Mouse (Mus musculus) megakaryocyte, embryonic 14.5 days (primary cell): Measurements from ENCODE around the gene Upp2. TPM values are rescaled to one million over a fixed set of nuclear protein-coding genes. Genes with fewer than 3 reads are reported as not detected.

Experiments used
- H3K27me3 ChIP-seq: replicated peaks from 2 replicates; pipeline ENCODE3; 2012; ENCODE audit warnings: inconsistent platforms
- H3K36me3 ChIP-seq: replicated peaks from 2 replicates; pipeline ENCODE3; 2012; ENCODE audit warnings: low read length, inconsistent platforms, mixed read lengths
- H3K4me1 ChIP-seq: 2 replicates; pipeline ENCODE4 v1.6.1; 2012; ENCODE audit warnings: inconsistent platforms
- H3K4me3 ChIP-seq: replicated peaks from 2 replicates; pipeline ENCODE3; 2012; ENCODE audit warnings: moderate library complexity, mild to moderate bottlenecking, inconsistent platforms
- H3K9me3 ChIP-seq: 2 replicates; pipeline ENCODE4 v1.6.1; 2012; ENCODE audit warnings: inconsistent platforms
- FLI1 ChIP-seq: IDR thresholded peaks from 2 replicates; pipeline ENCODE4 v1.6.1; 2012; ENCODE audit warnings: low read length, inconsistent platforms, mixed read lengths
- GATA1 ChIP-seq: IDR thresholded peaks from 3 replicates; pipeline ENCODE4 v1.6.1; 2012; ENCODE audit warnings: mixed read lengths, low read length, inconsistent platforms, borderline replicate concordance
- polyA plus RNA-seq: library from polyadenylated mRNA; stranded (reverse); fragments of >175 nt; gene quantifications from 2 replicates; pipeline ENCODE4 v1.2.3, GENCODE M21; 2012; ENCODE audit warnings: low replicate concordance; ENCODE audit not compliant: insufficient read depth

Upp2 gene
- polyA plus RNA-seq, 1 experiment = not detected

- H3K27me3 ChIP-seq = no peaks in the 10 kb centered on the region
- TF ChIP-seq FLI1 (no peak), GATA1 (no peak)
- no peaks in the 10 kb centered on the region for H3K4me1 ChIP-seq
- no peaks in the 10 kb centered on the region for H3K9me3 ChIP-seq
- H3K4me3 ChIP-seq = no peak overlapping the region
- H3K36me3 ChIP-seq = no peaks in the 10 kb centered on the region
These were observed 96.5 kb downstream of the Upp2 start for GRCm38 (mm10) chr2:58663404-58664120.

GRCm38 (mm10) chr2:58665081-58665814 lies 98.2 kb downstream of the Upp2 start:
- Histone ChIP-seq H3K27me3 (no peaks in the 10 kb centered on the region), H3K9me3 (no peaks in the 10 kb centered on the region), H3K36me3 (no peaks in the 10 kb centered on the region), H3K4me1 (no peaks in the 10 kb centered on the region), H3K4me3 (no peak overlapping the region)
- TF ChIP-seq FLI1 (no peak), GATA1 (no peak)

GRCm38 (mm10) chr2:58667298-58667697 lies 100.2 kb downstream of the Upp2 start:
- H3K9me3 ChIP-seq = no peaks in the 10 kb centered on the region

GRCm38 (mm10) chr2:58667991-58668390 lies 100.9 kb downstream of the Upp2 start:
- no peak for TF ChIP-seq GATA1
- TF ChIP-seq FLI1 = no peak
- Histone ChIP-seq H3K36me3 (no peaks in the 10 kb centered on the region), H3K9me3 (peaks cover 5% of the 10 kb centered on the region), H3K4me3 (no peak overlapping the region), H3K27me3 (no peaks in the 10 kb centered on the region), H3K4me1 (no peaks in the 10 kb centered on the region)

More at GRCm38 (mm10) chr2:58667298-58667697, 100.2 kb downstream of the Upp2 start:
- Histone ChIP-seq H3K4me1 (no peaks in the 10 kb centered on the region), H3K4me3 (no peak overlapping the region), H3K27me3 (no peaks in the 10 kb centered on the region), H3K36me3 (no peaks in the 10 kb centered on the region)
- TF ChIP-seq GATA1 = no peak
- no peak for TF ChIP-seq FLI1

DNA sequence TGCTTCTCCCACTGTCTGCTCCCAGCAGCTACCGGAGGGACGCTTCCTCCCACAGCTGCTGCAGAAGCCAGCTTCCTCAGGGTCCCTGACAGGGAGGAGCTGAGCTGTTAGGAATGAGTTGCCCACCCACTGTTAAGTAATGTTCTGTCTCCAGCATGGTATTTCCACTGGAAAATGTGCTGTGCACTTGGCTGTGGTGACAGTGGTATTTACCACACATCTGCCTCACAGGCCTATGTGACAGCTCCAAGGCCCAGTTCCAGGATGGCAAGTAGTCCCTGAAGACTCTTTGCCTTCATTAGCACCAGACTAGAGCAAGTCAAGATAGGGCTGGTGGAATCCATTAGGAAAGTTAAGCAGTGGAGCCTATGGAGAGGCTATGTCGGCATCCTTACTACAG lies 102.0 kb downstream of the Upp2 start:
- no peak for TF ChIP-seq GATA1
- TF ChIP-seq FLI1 = no peak
- H3K36me3 ChIP-seq = no peaks in the 10 kb centered on the region
- H3K4me1 ChIP-seq = no peaks in the 10 kb centered on the region
- no peak overlapping the region for H3K4me3 ChIP-seq
- H3K27me3 ChIP-seq = no peaks in the 10 kb centered on the region
- H3K9me3 ChIP-seq = peaks cover 14% of the 10 kb centered on the region

- no peaks in the 10 kb centered on the region for H3K27me3 ChIP-seq
- H3K4me3 ChIP-seq = no peak overlapping the region
- H3K36me3 ChIP-seq = no peaks in the 10 kb centered on the region
- TF ChIP-seq FLI1 = no peak
- TF ChIP-seq GATA1 = no peak
- H3K4me1 ChIP-seq = no peaks in the 10 kb centered on the region
- H3K9me3 ChIP-seq = peaks cover 14% of the 10 kb centered on the region
These were observed 105.4 kb downstream of the Upp2 start for GRCm38 (mm10) chr2:58672520-58672919.

- H3K9me3 ChIP-seq = no peaks in the 10 kb centered on the region
- H3K36me3 ChIP-seq = no peaks in the 10 kb centered on the region
- no peak overlapping the region for H3K4me3 ChIP-seq
- no peaks in the 10 kb centered on the region for H3K27me3 ChIP-seq
- TF ChIP-seq FLI1 (no peak), GATA1 (no peak)
- H3K4me1 ChIP-seq = no peaks in the 10 kb centered on the region
These were observed 112.9 kb downstream of the Upp2 start for GRCm38 (mm10) chr2:58679968-58680367.

- no peaks in the 10 kb centered on the region for H3K9me3 ChIP-seq
- no peak overlapping the region for H3K4me3 ChIP-seq
- no peak for TF ChIP-seq FLI1
- TF ChIP-seq GATA1 = no peak
These were observed 113.7 kb downstream of the Upp2 start for GRCm38 (mm10) chr2:58680794-58681193.

DNA sequence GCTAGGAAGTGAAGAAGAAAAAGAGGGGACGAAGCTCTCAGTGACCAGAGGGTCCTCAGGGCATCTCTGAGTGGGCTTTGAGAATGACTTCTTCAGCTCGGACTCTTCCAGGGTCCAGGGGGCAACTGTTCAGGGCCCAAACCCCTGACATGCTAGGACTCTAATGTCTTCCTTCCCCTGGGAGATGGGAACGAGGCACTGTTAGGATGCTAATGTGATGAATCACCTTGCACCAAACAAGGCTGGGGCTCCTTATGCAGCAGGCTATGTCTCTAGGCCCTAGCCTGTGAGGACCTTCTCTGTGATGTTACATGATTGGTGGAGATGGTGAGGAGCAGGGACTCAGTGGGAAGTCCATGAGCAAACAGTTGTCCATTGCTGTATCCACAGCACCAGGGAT lies 114.3 kb downstream of the Upp2 start:
- TF ChIP-seq GATA1 (no peak), FLI1 (no peak)
- H3K4me1 ChIP-seq = no peaks in the 10 kb centered on the region
- H3K36me3 ChIP-seq = no peaks in the 10 kb centered on the region
- H3K4me3 ChIP-seq = no peak overlapping the region
- no peaks in the 10 kb centered on the region for H3K27me3 ChIP-seq
- H3K9me3 ChIP-seq = no peaks in the 10 kb centered on the region

More at GRCm38 (mm10) chr2:58680794-58681193, 113.7 kb downstream of the Upp2 start:
- no peaks in the 10 kb centered on the region for H3K36me3 ChIP-seq
- H3K4me1 ChIP-seq = no peaks in the 10 kb centered on the region
- no peaks in the 10 kb centered on the region for H3K27me3 ChIP-seq

DNA sequence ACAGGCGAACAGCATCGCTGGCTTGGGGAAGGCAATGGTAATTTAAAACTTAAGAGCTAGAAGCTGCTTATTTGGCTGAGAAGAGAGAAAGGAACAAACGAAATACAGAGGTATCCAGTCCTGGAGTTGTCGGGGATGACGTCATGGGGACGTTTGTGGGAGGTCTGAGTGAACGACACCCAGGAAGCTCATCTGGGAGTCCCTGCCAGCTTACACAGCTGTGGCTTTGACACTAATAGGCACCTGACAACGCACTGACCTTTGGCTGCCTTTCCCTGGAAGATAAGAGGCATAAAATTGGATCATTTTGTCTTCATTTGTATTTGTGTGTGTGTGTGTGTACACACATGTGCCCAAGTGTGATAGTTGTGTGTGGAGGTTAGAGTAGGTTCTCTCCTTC lies 130.4 kb downstream of the Upp2 start:
- Histone ChIP-seq H3K9me3 (peaks cover 10% of the 10 kb centered on the region; the same call in 1 of the 2 replicates), H3K4me1 (no peaks in the 10 kb centered on the region), H3K4me3 (no peak overlapping the region), H3K27me3 (no peaks in the 10 kb centered on the region), H3K36me3 (no peaks in the 10 kb centered on the region)
- TF ChIP-seq GATA1 = no peak
- TF ChIP-seq FLI1 = no peak
